8 mouse cellular contexts compared by ENCODE assay signal in genomic region chr4:48044141-48044490, GRCm38 (mm10). TPM values are rescaled to one million over a fixed set of nuclear protein-coding genes. Genes with fewer than 3 reads are reported as not detected.
A peak's percentile ranks its signal among the peaks of the same experiment; 100 is the strongest.
DNase-seq lines count a peak whose midpoint lies in the region; ATAC-seq and TF ChIP-seq lines count a peak whose summit lies in the region.

No protein-coding gene starts in this region.

- no peaks in the 10 kb centered on the region for H3K9me3 ChIP-seq in hindbrain, embryonic 12.5 days (replicated peaks)
- H3K9me3 ChIP-seq in midbrain, embryonic 12.5 days, result no peaks in the 10 kb centered on the region

- no peak for TF ChIP-seq CTCF in left cerebral cortex, adult 2 months (IDR thresholded peaks at IDR 0.05)

- 0% methylated on average over 11 of the region's 11 CpGs for WGBS in hindbrain, embryonic 12.5 days
- 0% methylated on average over 11 of the region's 11 CpGs for WGBS in midbrain, embryonic 12.5 days

- no peak for DNase-seq in left cerebral cortex, adult 2 months (ENCODE audit: extremely low spot score in 1 of 2, low spot score in 2 of 2)
- DNase-seq in left cerebral cortex, adult 9 months (ENCODE audit: low spot score in 2 of 2), result no peak
- DNase-seq in c-Kit-positive CD71-positive TER-119-positive erythroid progenitor cells, embryonic 14.5 days (ENCODE audit: low spot score), result peak; percentile 34
- DNase-seq in left cerebral cortex, postnatal 4 days, result no peak
- DNase-seq in adrenal gland, postnatal 4 days (ENCODE audit: low spot score in 2 of 2), result no peak
- no peak for DNase-seq in cerebellum, adult 11 months

- peak overlapping the region; percentile 86 for H3K27ac ChIP-seq in left cerebral cortex, adult 2 months
- H3K27ac ChIP-seq in hindbrain, embryonic 12.5 days, result peak overlapping the region; percentile 88
- peak overlapping the region; percentile 92 for H3K27ac ChIP-seq in midbrain, embryonic 12.5 days (replicated peaks)

- H3K9ac ChIP-seq in hindbrain, embryonic 12.5 days, result peak overlapping the region; percentile 64
- H3K9ac ChIP-seq in midbrain, embryonic 12.5 days (replicated peaks), result peak overlapping the region; percentile 72

- H3K4me1 ChIP-seq in hindbrain, embryonic 12.5 days, result peaks cover 50% of the 10 kb centered on the region
- peaks cover 49% of the 10 kb centered on the region for H3K4me1 ChIP-seq in midbrain, embryonic 12.5 days

- H3K27me3 ChIP-seq in hindbrain, embryonic 12.5 days, result peaks cover 35% of the 10 kb centered on the region
- H3K27me3 ChIP-seq in midbrain, embryonic 12.5 days, result peaks cover 39% of the 10 kb centered on the region

- H3K36me3 ChIP-seq in hindbrain, embryonic 12.5 days, result no peaks in the 10 kb centered on the region
- no peaks in the 10 kb centered on the region for H3K36me3 ChIP-seq in midbrain, embryonic 12.5 days

- peak overlapping the region; percentile 71 for H3K4me3 ChIP-seq in left cerebral cortex, adult 2 months
- peak overlapping the region; percentile 68 for H3K4me3 ChIP-seq in hindbrain, embryonic 12.5 days
- H3K4me3 ChIP-seq in midbrain, embryonic 12.5 days, result peak overlapping the region; percentile 70

- no peak for ATAC-seq in hindbrain, embryonic 12.5 days (ENCODE audit: low FRiP score)
- ATAC-seq in midbrain, embryonic 12.5 days (ENCODE audit: low FRiP score, low read depth), result no peak

- H3K4me2 ChIP-seq in hindbrain, embryonic 12.5 days (replicated peaks), result peak overlapping the region; percentile 95
- H3K4me2 ChIP-seq in midbrain, embryonic 12.5 days (replicated peaks), result peak overlapping the region; percentile 97

- intact Hi-C loops in left cerebral cortex, adult 2 months (cut with DNase I), result loop anchor here (2.0 to 10.0 kb wide), 5 partner anchors 95 to 539 kb away; partner anchors contain the start of genes Erp44 and Invs
- intact Hi-C loops in left cerebral cortex, postnatal 4 days (cut with DNase I), result loop anchor here (10.0 kb wide), 3 partner anchors 219 to 341 kb away; no protein-coding TSS in a partner anchor

RNA-seq across cellular contexts. Expression of gene Nr4a3, which starts 0.8 kb away (rescaled TPM):
- 10 to 100 TPM; 23.9 to 53.9 TPM for total RNA-seq in left cerebral cortex, adult 2 months (2021)
- polyA plus RNA-seq in hindbrain, embryonic 12.5 days (2016; fragmentation: Nextera tagmentation; extraction: Ambion mirVana), result 2.0 TPM in 2 replicates
- 0.48 and 0.83 TPM in 2 replicates for polyA plus RNA-seq in midbrain, embryonic 12.5 days (2016; fragmentation: Nextera tagmentation; extraction: Ambion mirVana)
- 10 to 100 TPM; 40.2 to 46.8 TPM for total RNA-seq in left cerebral cortex, postnatal 4 days (2021)
- 10 to 100 TPM; 31.5 to 36.2 TPM for total RNA-seq in adrenal gland, postnatal 4 days (2021)
